Mouse (Mus musculus) CH12.LX (cell line): ENCODE measurements around the gene Sv2a. TPM values are rescaled to one million over a fixed set of nuclear protein-coding genes. Genes with fewer than 3 reads are reported as not detected.

ENCODE experiments used
- DNase-seq: peaks from one replicate; pipeline ENCODE4 v3.0.0-alpha.2; 2013; ENCODE audit errors: extremely low read depth
- H3K27ac ChIP-seq: 2 replicates; pipeline ENCODE4 v1.5.1; 2012; ENCODE audit warnings: low read depth, mild to moderate bottlenecking, control low read depth, moderate library complexity; ENCODE audit not compliant: insufficient read depth
- H3K27me3 ChIP-seq: replicated peaks from 2 replicates; pipeline ENCODE3; 2012; ENCODE audit warnings: inconsistent platforms
- H3K36me3 ChIP-seq, 2 experiments: replicated peaks in 1 of 2; 2 replicates each; pipeline versions ENCODE3 to v1.6.1; 2012; ENCODE audit warnings: inconsistent platforms in 1 of 2, low read length in 1 of 2, mild to moderate bottlenecking in 1 of 2, mixed read lengths in 1 of 2, moderate library complexity in 1 of 2; ENCODE audit not compliant: control insufficient read depth in 1 of 2, insufficient read depth in 1 of 2
- H3K4me1 ChIP-seq, 2 experiments: 2 replicates each; pipeline ENCODE4 v1.6.1; 2012; ENCODE audit warnings: inconsistent platforms in 1 of 2, moderate library complexity in 1 of 2; ENCODE audit not compliant: insufficient read depth in 2 of 2, control insufficient read depth in 1 of 2
- H3K4me2 ChIP-seq: 2 replicates; pipeline ENCODE4 v1.6.1; 2012; ENCODE audit warnings: low read depth, mild to moderate bottlenecking, control low read depth; ENCODE audit not compliant: poor library complexity, insufficient read depth, severe bottlenecking
- H3K4me3 ChIP-seq, 3 experiments: fragments of 150-350 bp in 1 of 3; sonication (generic) in 1 of 3; replicated peaks in 1 of 3; 2 replicates each; pipeline versions ENCODE3 to v1.5.1; 2011 to 2012; ENCODE audit warnings: low read depth in 2 of 3, low read length in 2 of 3, mild to moderate bottlenecking in 2 of 3, moderate library complexity in 2 of 3, control low read depth in 1 of 3, improper control_type of control experiment in 1 of 3, inconsistent platforms in 1 of 3, mixed read lengths in 1 of 3; ENCODE audit not compliant: poor library complexity in 1 of 3
- H3K79me2 ChIP-seq: replicated peaks from 2 replicates; pipeline ENCODE4 v1.6.1; 2012; ENCODE audit warnings: mild to moderate bottlenecking, moderate library complexity; ENCODE audit not compliant: control insufficient read depth, poor library complexity, insufficient read depth, severe bottlenecking; ENCODE audit errors: extremely low read depth
- H3K9ac ChIP-seq: 2 replicates; pipeline ENCODE4 v1.6.1; 2012; ENCODE audit warnings: low read depth, mild to moderate bottlenecking, control low read depth, moderate library complexity; ENCODE audit not compliant: insufficient read depth
- H3K9me3 ChIP-seq: replicated peaks from 2 replicates; pipeline ENCODE3; 2012; ENCODE audit warnings: low read length, inconsistent platforms, mixed read lengths
- BHLHE40 ChIP-seq: IDR thresholded peaks from 2 replicates; pipeline ENCODE4 v1.6.1; 2011; ENCODE audit warnings: mild to moderate bottlenecking, low read depth, low read length, improper control_type of control experiment
- CHD1 ChIP-seq: IDR thresholded peaks from 2 replicates; pipeline ENCODE4 v1.6.1; 2012; ENCODE audit warnings: low read depth, low read length, improper control_type of control experiment, inconsistent platforms
- CHD2 ChIP-seq: IDR thresholded peaks from 2 replicates; pipeline ENCODE4 v1.6.1; 2011; ENCODE audit warnings: low read length, improper control_type of control experiment
- CTCF ChIP-seq, 2 experiments: IDR thresholded peaks in 1 of 2; conservative IDR thresholded peaks in 1 of 2; 2 replicates each; pipeline ENCODE4 v1.5.1; 2011 to 2012; ENCODE audit warnings: low read depth in 2 of 2, low read length in 2 of 2, improper control_type of control experiment in 1 of 2, inconsistent platforms in 1 of 2, mild to moderate bottlenecking in 1 of 2, moderate library complexity in 1 of 2
- ELF1 ChIP-seq: IDR thresholded peaks from 2 replicates; pipeline ENCODE4 v1.6.1; 2014; ENCODE audit warnings: low read depth, mild to moderate bottlenecking, inconsistent platforms, low read length, improper control_type of control experiment
- EP300 ChIP-seq: IDR thresholded peaks from 2 replicates; pipeline ENCODE4 v1.6.1; 2011; ENCODE audit warnings: low read length, improper control_type of control experiment
- HCFC1 ChIP-seq: IDR thresholded peaks from 2 replicates; pipeline ENCODE4 v1.6.1; 2012; ENCODE audit warnings: low read depth, mild to moderate bottlenecking, inconsistent platforms, low read length, improper control_type of control experiment
- MAFK ChIP-seq: IDR thresholded peaks from 2 replicates; pipeline ENCODE4 v1.6.1; 2011; ENCODE audit warnings: low read length, improper control_type of control experiment; ENCODE audit not compliant: insufficient replicate concordance
- MEF2A ChIP-seq: IDR thresholded peaks from 2 replicates; pipeline ENCODE4 v1.6.1; 2014; ENCODE audit warnings: low read depth, mild to moderate bottlenecking, inconsistent platforms, low read length, improper control_type of control experiment, borderline replicate concordance
- MYC ChIP-seq: IDR thresholded peaks from 2 replicates; pipeline ENCODE4 v1.6.1; 2011; ENCODE audit warnings: low read depth, mild to moderate bottlenecking, improper control_type of control experiment, low read length
- NELFE ChIP-seq: IDR thresholded peaks from 2 replicates; pipeline ENCODE4 v1.6.1; 2011; ENCODE audit warnings: low read depth, low read length, improper control_type of control experiment
- PAX5 ChIP-seq: IDR thresholded peaks from 2 replicates; pipeline ENCODE4 v1.6.1; 2012; ENCODE audit warnings: low read length, inconsistent platforms, mixed read lengths
- POLR2A ChIP-seq: IDR thresholded peaks from 2 replicates; pipeline ENCODE4 v1.6.1; 2011; ENCODE audit warnings: low read depth, mild to moderate bottlenecking, improper control_type of control experiment, low read length
- RAD21 ChIP-seq: IDR thresholded peaks from 2 replicates; pipeline ENCODE4 v1.6.1; 2011; ENCODE audit warnings: low read depth, mild to moderate bottlenecking, low read length, improper control_type of control experiment, moderate library complexity
- SMC3 ChIP-seq: IDR thresholded peaks from 2 replicates; pipeline ENCODE4 v1.6.1; 2011; ENCODE audit warnings: low read depth, low read length, improper control_type of control experiment
- TCF12 ChIP-seq: IDR thresholded peaks from 2 replicates; pipeline ENCODE4 v1.6.1; 2014; ENCODE audit warnings: low read depth, mild to moderate bottlenecking, inconsistent platforms, low read length, improper control_type of control experiment
- USF1 ChIP-seq: IDR thresholded peaks from 2 replicates; pipeline ENCODE4 v1.6.1; 2014; ENCODE audit warnings: low read depth, mild to moderate bottlenecking, inconsistent platforms, low read length, improper control_type of control experiment
- USF2 ChIP-seq: conservative IDR thresholded peaks from 2 replicates; pipeline ENCODE4 v1.6.1; 2011; ENCODE audit warnings: low read depth, low read length, improper control_type of control experiment
- ZKSCAN1 ChIP-seq: IDR thresholded peaks from 2 replicates; pipeline ENCODE4 v1.6.1; 2012; ENCODE audit warnings: low read depth, inconsistent platforms, low read length, improper control_type of control experiment, borderline replicate concordance
- ZNF384 ChIP-seq: IDR thresholded peaks from 2 replicates; pipeline ENCODE4 v1.6.1; 2012; ENCODE audit warnings: low read depth, low read length, improper control_type of control experiment, inconsistent platforms
- dilution Hi-C: fragments of 300-500 bp; cut with MboI; formaldehyde crosslinking; loops from 2 replicates; pipeline ENCODE4 v1.14.3; 2020; ENCODE audit warnings: low sequenced_read_pairs; ENCODE audit not compliant: extremely low pct_unique_long_range_greater_than_20kb, extremely low pct_ligation_motif_present
- in situ Hi-C: fragments of 300-500 bp; cut with MboI; formaldehyde crosslinking; loops from 3 replicates; pipeline ENCODE4 v1.14.3; 2019; ENCODE audit warnings: low sequenced_read_pairs, low pct_ligation_motif_present, low pct_unique_long_range_greater_than_20kb, mixed read lengths
- polyA plus RNA-seq: library from polyadenylated mRNA; unstranded; fragments of >175 nt; gene quantifications from 2 replicates; pipeline ENCODE4 v1.2.1, GENCODE M21; 2012; ENCODE audit warnings: low read depth; ENCODE audit not compliant: insufficient read length
- total RNA-seq, 2 experiments: library from RNA; depleted of rRNA; stranded (reverse); fragments of 300-350 nt in 1 of 2; fragments of >200 nt in 1 of 2; gene quantifications; 2 replicates each; pipeline ENCODE4 v1.2.3; 2012 to 2014

The Sv2a gene
- total and polyA plus RNA-seq, 3 experiments: 1.1 to 6.7 (median 4.0) TPM

DNA sequence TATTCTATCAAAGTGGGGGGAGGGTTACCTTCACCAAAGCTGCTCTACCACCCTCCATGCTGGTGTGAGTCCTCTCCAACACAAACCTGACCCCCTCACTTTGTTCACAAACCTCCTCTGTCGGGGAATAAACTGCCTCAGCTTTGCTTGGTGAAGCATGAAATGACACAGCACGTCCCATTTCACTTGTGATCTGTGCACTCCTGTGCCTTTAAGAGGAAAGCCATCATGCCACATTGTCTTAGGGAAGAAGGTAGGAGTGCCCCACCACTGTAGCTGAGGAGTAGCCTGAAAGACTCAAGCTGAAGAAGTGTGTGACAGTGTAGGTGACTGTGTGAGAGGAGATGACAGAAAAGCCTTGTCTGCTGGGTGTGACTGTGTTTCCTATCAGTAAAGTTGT, 44.5 kb downstream of the Sv2a start:
- H3K9ac ChIP-seq: peak overlapping the region; percentile 71
- no peak for TF ChIP-seq CHD1
- TF ChIP-seq MAFK: 0 out of 2 replicates have a peak, but pooled peaks have one; percentile 50
- TF ChIP-seq BHLHE40: peak; percentile 34; the same call in 1 of the 2 replicates
- no peak; the same call in 1 of the 2 replicates for TF ChIP-seq USF2
- TF ChIP-seq CHD2: 0 out of 2 replicates have a peak, but pooled peaks have one; percentile 29
- TF ChIP-seq CTCF (conservative IDR thresholded peaks at IDR 0.05 in 1 of 2, IDR thresholded peaks at IDR 0.05 in 1 of 2; ENCODE audit: low read depth in 2 of 2, low read length in 2 of 2): no peak
- no peak for TF ChIP-seq POLR2A
- no peak for TF ChIP-seq EP300
- TF ChIP-seq TCF12: no peak
- H3K36me3 ChIP-seq: no peaks in the 10 kb centered on the region
- H3K79me2 ChIP-seq: peaks cover 16% of the 10 kb centered on the region
- in situ Hi-C loops (loop anchor here (10.0 kb wide), 2 partner anchors 261 to 571 kb away; partner anchors contain the start of gene Mcl1), dilution Hi-C loops (no loop called here)
- peak; percentile 45 for DNase-seq
- H3K4me2 ChIP-seq: peak overlapping the region; percentile 72; the same call in 1 of the 2 replicates
- H3K9me3 ChIP-seq: no peaks in the 10 kb centered on the region
- no peaks in the 10 kb centered on the region for H3K27me3 ChIP-seq
- peaks cover 23 to 77% of the 10 kb centered on the region in 2 experiments for H3K4me1 ChIP-seq
- peak overlapping the region in 1 of 3 experiments; percentile 17 for H3K4me3 ChIP-seq
- H3K27ac ChIP-seq: peak overlapping the region; percentile 64

DNA sequence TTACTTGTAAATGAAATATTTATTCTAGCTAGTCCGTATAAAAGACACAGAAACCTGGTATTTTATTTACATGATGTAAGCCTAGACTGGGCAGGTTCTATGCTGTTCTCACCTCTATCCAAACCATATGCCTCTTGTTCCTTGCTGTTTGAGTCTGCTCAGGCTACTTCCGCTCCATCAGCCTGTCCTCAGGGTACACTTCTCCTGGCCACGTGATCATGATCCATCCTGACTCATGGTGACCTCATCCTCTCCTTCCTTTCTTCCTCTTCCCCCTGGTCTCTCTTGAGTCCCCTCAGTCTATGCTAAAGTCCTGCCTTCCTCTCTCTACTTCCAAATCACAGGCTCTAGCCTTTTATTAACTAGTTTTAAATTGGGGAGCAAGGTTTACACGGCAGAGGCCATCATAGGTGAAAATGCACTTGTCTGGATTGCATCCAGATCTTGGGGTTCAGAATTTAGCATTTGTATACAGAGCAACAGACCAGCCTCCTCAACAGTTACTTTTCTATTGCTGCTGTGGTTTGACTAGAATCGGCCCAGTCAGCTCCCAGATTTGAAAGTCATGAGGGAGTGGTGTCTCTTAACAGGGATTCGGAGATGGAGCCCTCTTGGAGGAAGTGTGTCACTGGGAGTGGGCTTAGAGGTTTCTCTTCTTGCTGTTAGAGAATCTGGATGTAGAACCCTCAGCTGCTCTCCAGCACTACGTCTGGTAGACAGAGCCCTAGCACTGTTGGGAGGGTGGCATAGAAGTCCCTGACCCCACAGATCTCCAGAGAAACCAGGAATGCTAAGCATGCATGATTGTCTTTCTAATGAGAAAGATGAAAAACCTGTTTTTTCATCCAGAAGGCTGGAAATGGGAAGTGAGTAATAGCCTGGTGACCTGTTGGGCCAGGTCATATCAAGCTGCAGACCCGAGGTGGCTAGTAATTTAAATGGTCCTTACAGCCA, 46.0 kb downstream of the Sv2a start:
- in situ Hi-C loops (loop anchor here (10.0 kb wide), 2 partner anchors 262 to 572 kb away; partner anchors contain the start of gene Mcl1), dilution Hi-C loops (no loop called here)
- Histone ChIP-seq H3K27me3 (no peaks in the 10 kb centered on the region), H3K27ac (no peak overlapping the region; the same call in 1 of the 2 replicates), H3K9ac (peak overlapping the region; percentile 27; the same call in 1 of the 2 replicates), H3K4me3 (no peak overlapping the region), H3K79me2 (peaks cover 16% of the 10 kb centered on the region), H3K9me3 (no peaks in the 10 kb centered on the region), H3K4me2 (no peak overlapping the region), H3K4me1 (peaks cover 26 to 93% of the 10 kb centered on the region in 2 experiments), H3K36me3 (no peaks in the 10 kb centered on the region)
- no peak for TF ChIP-seq RAD21
- TF ChIP-seq NELFE: no peak
- TF ChIP-seq CTCF (conservative IDR thresholded peaks at IDR 0.05 in 1 of 2, IDR thresholded peaks at IDR 0.05 in 1 of 2; ENCODE audit: low read depth in 2 of 2, low read length in 2 of 2): no peak
- TF ChIP-seq TCF12: no peak
- no peak for TF ChIP-seq PAX5
- no peak for TF ChIP-seq HCFC1
- no peak for TF ChIP-seq ELF1
- no peak for TF ChIP-seq ZKSCAN1
- no peak for TF ChIP-seq CHD1
- TF ChIP-seq USF1: peak; percentile 42; the same call in 1 of the 2 replicates
- TF ChIP-seq CHD2: no peak
- TF ChIP-seq USF2: peak; percentile 27; the same call in 1 of the 2 replicates
- TF ChIP-seq MYC: no peak
- no peak for TF ChIP-seq SMC3
- no peak for TF ChIP-seq ZNF384
- TF ChIP-seq MEF2A: no peak
- no peak for DNase-seq
